Mouse (Mus musculus) midbrain, embryonic 15.5 days (tissue): ENCODE results near the gene Gbp5. TPM values are rescaled to one million over a fixed set of nuclear protein-coding genes. Genes with fewer than 3 reads are reported as not detected.

Source experiments
- ATAC-seq: fragments of 200-750 bp; cut with Nextera tagmentation; replicated peaks from 2 replicates; pipeline ENCODE4 v1.8.0; 2017; ENCODE audit warnings: moderate TSS enrichment
- H3K27ac ChIP-seq: fragments of 300-500 bp; sonication (generic); 2 replicates; pipeline ENCODE4 v1.5.1; 2015; ENCODE audit warnings: mild to moderate bottlenecking, inconsistent platforms
- H3K27me3 ChIP-seq: fragments of 300-500 bp; sonication (generic); replicated peaks from 2 replicates; pipeline ENCODE4 v1.6.1; 2015; ENCODE audit warnings: inconsistent platforms
- H3K36me3 ChIP-seq: fragments of 300-500 bp; sonication (generic); replicated peaks from 2 replicates; pipeline ENCODE4 v1.6.1; 2015; ENCODE audit warnings: inconsistent platforms
- H3K4me1 ChIP-seq: fragments of 300-500 bp; sonication (generic); 2 replicates; pipeline ENCODE4 v1.6.1; 2015; ENCODE audit warnings: inconsistent platforms
- H3K4me2 ChIP-seq: fragments of 300-500 bp; sonication (generic); 2 replicates; pipeline ENCODE4 v1.6.1; 2015; ENCODE audit warnings: inconsistent platforms, mild to moderate bottlenecking, moderate library complexity
- H3K4me3 ChIP-seq: fragments of 300-500 bp; sonication (generic); 2 replicates; pipeline ENCODE4 v1.5.1; 2015; ENCODE audit warnings: mild to moderate bottlenecking, inconsistent platforms
- H3K9ac ChIP-seq: fragments of 300-500 bp; sonication (generic); 2 replicates; pipeline ENCODE4 v1.6.1; 2015; ENCODE audit warnings: mild to moderate bottlenecking, inconsistent platforms
- H3K9me3 ChIP-seq: fragments of 300-500 bp; sonication (generic); 2 replicates; pipeline ENCODE4 v1.6.1; 2016; ENCODE audit warnings: inconsistent platforms
- WGBS: fragments of 180-500 bp; shearing (Covaris S2); methylation state at CpG from one replicate; pipeline ENCODE4 v1.1.7; 2015; ENCODE audit warnings: mixed read lengths; 5-methylcytosine and 5-hydroxymethylcytosine counted together
- polyA plus RNA-seq: library from polyadenylated mRNA; unstranded; fragments of >200 nt; fragmentation: Nextera tagmentation; extraction: Ambion mirVana; gene quantifications from 2 replicates; pipeline ENCODE4 v1.2.1, GENCODE M21; 2015

The Gbp5 gene
- 0.22 and 0.30 TPM in 2 replicates for polyA plus RNA-seq

- H3K4me2 ChIP-seq: no peak within 1 kb of the TSS
- peak; percentile 62; the same call in 1 of the 2 replicates for ATAC-seq
- WGBS: 77% methylated on average over 6 of the region's 6 CpGs
These were observed at the start of gene Gbp5 for GRCm38 (mm10) chr3:142493536-142494061. Gene Gbp5 (plus strand): TSS chr3:142493978.

DNA sequence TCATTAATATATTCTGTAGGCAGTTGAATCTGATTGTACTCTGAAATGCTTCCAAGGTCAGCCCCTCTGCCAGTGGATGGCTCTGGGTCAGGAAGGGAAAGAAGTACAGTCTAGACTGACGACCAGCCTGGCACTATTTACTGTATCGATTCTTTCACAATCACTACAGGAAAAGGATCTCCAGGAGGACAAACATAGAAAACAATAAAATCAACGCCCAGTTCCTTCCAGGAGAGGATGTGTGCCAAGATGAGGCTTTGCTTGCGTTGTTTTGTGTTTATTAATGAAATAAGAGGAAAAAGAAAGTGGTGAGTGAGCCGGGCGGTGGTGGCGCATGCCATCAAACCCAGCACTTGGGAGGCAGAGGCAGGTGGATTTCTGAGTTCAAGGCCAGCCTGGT lies 39.6 kb upstream of the Gbp5 start:
- 89% methylated on average over 7 of the region's 7 CpGs for WGBS
- H3K27me3 ChIP-seq: no peaks in the 10 kb centered on the region
- H3K36me3 ChIP-seq: no peaks in the 10 kb centered on the region
- H3K4me3 ChIP-seq: no peak overlapping the region
- no peaks in the 10 kb centered on the region for H3K4me1 ChIP-seq
- H3K4me2 ChIP-seq: no peak overlapping the region
- ATAC-seq: no peak
- no peak overlapping the region for H3K9ac ChIP-seq
- no peak overlapping the region for H3K27ac ChIP-seq
- H3K9me3 ChIP-seq: no peaks in the 10 kb centered on the region

More at GRCm38 (mm10) chr3:142493536-142494061, at the start of gene Gbp5:
- Histone ChIP-seq H3K9me3 (no peaks in the 10 kb centered on the region), H3K27me3 (no peaks in the 10 kb centered on the region), H3K27ac (no peak within 1 kb of the TSS), H3K4me1 (no peaks in the 10 kb centered on the region), H3K36me3 (no peaks in the 10 kb centered on the region), H3K4me3 (no peak within 1 kb of the TSS), H3K9ac (no peak within 1 kb of the TSS)

DNA sequence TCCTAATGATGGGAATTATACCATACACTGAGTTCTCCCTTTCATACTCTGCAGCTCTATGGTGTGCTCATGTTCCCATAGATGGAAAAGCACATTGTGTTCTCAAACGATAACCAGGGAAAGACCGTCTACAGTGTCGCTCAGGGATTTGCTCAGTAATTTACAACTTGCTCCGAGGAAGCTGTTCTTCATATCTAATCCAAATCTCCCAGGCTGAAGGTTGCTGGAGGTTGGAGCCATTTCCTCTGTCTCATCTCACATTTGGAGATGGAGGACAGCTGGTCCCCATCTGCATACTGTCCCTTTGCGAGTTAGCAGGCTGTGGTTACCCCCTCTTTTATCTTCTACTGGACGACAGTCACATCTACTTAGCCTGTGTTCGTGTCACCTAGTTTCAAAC lies 34.5 kb upstream of the Gbp5 start:
- H3K27ac ChIP-seq: no peak overlapping the region
- H3K4me3 ChIP-seq: no peak overlapping the region
- ATAC-seq: no peak
- no peak overlapping the region for H3K4me2 ChIP-seq
- no peaks in the 10 kb centered on the region for H3K36me3 ChIP-seq
- 90% methylated on average over 7 of the region's 7 CpGs for WGBS
- no peaks in the 10 kb centered on the region for H3K4me1 ChIP-seq
- no peaks in the 10 kb centered on the region for H3K9me3 ChIP-seq
- no peaks in the 10 kb centered on the region for H3K27me3 ChIP-seq
- no peak overlapping the region for H3K9ac ChIP-seq

DNA sequence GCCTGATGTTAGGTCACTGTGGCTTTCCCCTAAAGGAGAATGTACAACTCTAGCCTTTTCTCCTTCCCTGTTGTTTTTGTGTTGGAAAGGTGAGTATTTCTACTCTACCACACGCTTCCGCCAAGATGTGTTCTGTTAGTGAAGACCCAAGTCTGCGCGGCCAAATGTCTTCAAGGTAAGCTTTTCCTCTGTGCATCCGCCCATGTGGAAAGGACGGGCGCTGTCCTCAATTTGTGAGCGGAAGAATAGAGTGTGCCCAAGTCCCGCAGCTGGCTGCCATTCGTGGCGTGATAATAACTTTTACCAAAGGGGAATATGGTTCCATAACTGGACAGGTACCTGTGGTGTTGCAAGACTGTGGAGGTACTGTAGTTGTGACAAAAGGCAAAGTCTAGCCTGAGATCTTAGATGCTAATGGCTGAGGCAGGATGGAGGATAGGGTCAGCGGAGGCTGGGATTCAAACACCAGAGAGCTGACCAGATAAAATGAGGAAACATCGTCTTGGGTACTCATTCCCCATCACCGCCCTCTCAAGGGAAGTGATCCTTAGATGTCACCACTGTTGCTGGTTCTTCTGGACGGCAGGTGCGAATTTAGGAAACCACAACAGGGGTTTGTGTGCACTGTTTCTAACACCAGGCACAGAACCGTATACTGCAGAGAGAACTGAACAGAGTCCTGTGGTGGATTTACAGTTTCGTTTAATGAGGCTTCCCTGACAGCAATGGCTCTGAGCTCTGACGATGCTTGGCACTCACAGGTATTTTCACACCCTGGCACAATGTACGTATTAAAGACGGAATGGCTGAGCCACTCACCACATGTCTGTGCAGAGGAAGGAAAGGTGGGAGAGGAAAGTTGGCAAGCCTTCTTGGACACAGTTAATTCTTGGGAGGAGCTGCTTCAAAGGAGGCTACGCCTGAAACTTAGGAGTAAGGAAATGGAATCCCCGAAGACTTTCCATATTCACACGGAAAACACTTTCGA lies 30.7 kb upstream of the Gbp5 start:
- Histone ChIP-seq H3K27ac (no peak overlapping the region), H3K9me3 (no peaks in the 10 kb centered on the region), H3K4me3 (no peak overlapping the region), H3K9ac (no peak overlapping the region), H3K27me3 (no peaks in the 10 kb centered on the region), H3K36me3 (no peaks in the 10 kb centered on the region), H3K4me1 (no peaks in the 10 kb centered on the region), H3K4me2 (no peak overlapping the region)
- WGBS: 92% methylated on average over 25 of the region's 25 CpGs
- no peak for ATAC-seq

- Histone ChIP-seq H3K27ac (no peak overlapping the region), H3K4me2 (no peak overlapping the region), H3K4me1 (no peaks in the 10 kb centered on the region), H3K36me3 (no peaks in the 10 kb centered on the region), H3K9ac (no peak overlapping the region), H3K27me3 (no peaks in the 10 kb centered on the region), H3K9me3 (no peaks in the 10 kb centered on the region), H3K4me3 (no peak overlapping the region)
- WGBS: 23% methylated on average over 11 of the region's 11 CpGs
- 0 out of 2 replicates have a peak, but pooled peaks have one; percentile 33 for ATAC-seq
These were observed 19.3 kb upstream of the Gbp5 start for GRCm38 (mm10) chr3:142474349-142474983.

- Histone ChIP-seq H3K4me1 (no peaks in the 10 kb centered on the region), H3K4me3 (no peak overlapping the region)
- 25% methylated on average over 4 of the region's 4 CpGs for WGBS
These were observed 17.9 kb upstream of the Gbp5 start for GRCm38 (mm10) chr3:142475913-142476312.

DNA sequence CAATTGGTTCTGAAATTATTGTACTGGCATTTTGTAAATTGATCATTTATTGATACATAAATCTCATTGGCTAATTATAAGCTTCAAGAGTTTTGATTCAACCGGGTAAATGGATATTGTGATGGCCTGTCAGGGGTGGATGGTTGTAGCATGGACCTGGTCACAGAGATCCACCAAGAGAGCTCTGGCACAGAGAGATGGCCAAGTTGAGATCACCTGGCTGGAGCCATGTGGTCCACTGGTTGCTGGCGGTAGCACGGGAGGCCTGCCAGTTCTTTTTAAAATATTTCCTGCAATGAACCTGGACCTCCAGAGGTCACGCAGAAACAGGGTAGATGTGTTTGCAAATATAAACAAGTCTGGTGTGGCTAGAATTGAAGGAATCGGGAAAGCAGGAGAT lies 15.9 kb upstream of the Gbp5 start:
- Histone ChIP-seq H3K9me3 (no peaks in the 10 kb centered on the region), H3K27ac (no peak overlapping the region), H3K4me1 (no peaks in the 10 kb centered on the region), H3K9ac (no peak overlapping the region), H3K4me2 (no peak overlapping the region), H3K27me3 (no peaks in the 10 kb centered on the region), H3K36me3 (no peaks in the 10 kb centered on the region), H3K4me3 (no peak overlapping the region)
- ATAC-seq: no peak
- 93% methylated on average over 5 of the region's 5 CpGs for WGBS

More at GRCm38 (mm10) chr3:142475913-142476312, 17.9 kb upstream of the Gbp5 start:
- no peak overlapping the region for H3K27ac ChIP-seq
- H3K9me3 ChIP-seq: no peaks in the 10 kb centered on the region
- no peaks in the 10 kb centered on the region for H3K27me3 ChIP-seq
- no peak overlapping the region for H3K4me2 ChIP-seq
- H3K9ac ChIP-seq: no peak overlapping the region
- H3K36me3 ChIP-seq: no peaks in the 10 kb centered on the region
- ATAC-seq: no peak

GRCm38 (mm10) chr3:142478360-142478759 lies 15.4 kb upstream of the Gbp5 start:
- no peaks in the 10 kb centered on the region for H3K9me3 ChIP-seq
- no peak overlapping the region for H3K4me2 ChIP-seq
- no peak overlapping the region for H3K27ac ChIP-seq
- no peak overlapping the region for H3K4me3 ChIP-seq
- no peaks in the 10 kb centered on the region for H3K27me3 ChIP-seq
- WGBS: 85% methylated on average over 1 of the region's 1 CpGs
- H3K36me3 ChIP-seq: no peaks in the 10 kb centered on the region
- H3K4me1 ChIP-seq: no peaks in the 10 kb centered on the region
- ATAC-seq: no peak
- H3K9ac ChIP-seq: no peak overlapping the region

DNA sequence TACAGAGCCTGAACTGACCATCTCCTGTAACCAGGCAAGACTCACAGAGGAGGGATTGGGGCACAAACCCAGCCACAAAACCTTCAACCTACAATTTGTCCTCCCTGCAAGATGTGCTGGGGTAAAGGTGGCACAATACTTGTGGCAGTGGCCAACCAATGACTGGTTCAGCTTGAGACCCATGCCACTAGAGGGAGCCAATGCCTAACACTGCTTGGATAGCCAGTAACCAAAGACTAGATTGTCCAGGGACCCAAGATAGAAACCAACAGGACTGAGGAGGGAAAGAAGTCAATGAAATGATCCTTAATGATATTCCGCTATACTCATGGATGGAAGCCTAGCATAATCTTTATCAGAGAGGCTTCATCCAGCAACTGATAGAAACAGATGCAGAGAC lies 3.3 kb upstream of the Gbp5 start:
- WGBS: 83% methylated on average over 1 of the region's 1 CpGs
- peak; percentile 83 for ATAC-seq

GRCm38 (mm10) chr3:142495146-142495655 lies 1.4 kb downstream of the Gbp5 start:
- 90% methylated on average over 5 of the region's 5 CpGs for whole genome bisulfite sequencing
- Histone ChIP-seq H3K4me1 (no peaks in the 10 kb centered on the region), H3K9ac (no peak overlapping the region), H3K4me2 (no peak overlapping the region), H3K9me3 (no peaks in the 10 kb centered on the region), H3K27ac (no peak overlapping the region), H3K27me3 (no peaks in the 10 kb centered on the region), H3K36me3 (no peaks in the 10 kb centered on the region), H3K4me3 (no peak overlapping the region)
- ATAC-seq: no peak

More for the DNA sequence above, 3.3 kb upstream of the Gbp5 start:
- H3K4me3 ChIP-seq: no peak overlapping the region
- H3K27me3 ChIP-seq: no peaks in the 10 kb centered on the region
- no peaks in the 10 kb centered on the region for H3K4me1 ChIP-seq
- no peaks in the 10 kb centered on the region for H3K9me3 ChIP-seq
- H3K36me3 ChIP-seq: no peaks in the 10 kb centered on the region
- no peak overlapping the region for H3K4me2 ChIP-seq
- H3K9ac ChIP-seq: no peak overlapping the region
- no peak overlapping the region for H3K27ac ChIP-seq

GRCm38 (mm10) chr3:142496113-142497101 lies 2.6 kb downstream of the Gbp5 start:
- 76% methylated on average over 14 of the region's 14 CpGs for WGBS
- Histone ChIP-seq H3K9ac (no peak overlapping the region), H3K4me3 (no peak overlapping the region), H3K27me3 (no peaks in the 10 kb centered on the region), H3K4me1 (no peaks in the 10 kb centered on the region), H3K27ac (no peak overlapping the region), H3K4me2 (0 out of 2 replicates have a peak overlapping the region, but pooled peaks have one; percentile 10), H3K36me3 (no peaks in the 10 kb centered on the region), H3K9me3 (no peaks in the 10 kb centered on the region)
- ATAC-seq: no peak
